Mouse (Mus musculus): Measurements from ENCODE around the gene 0610010F05Rik. TPM values are rescaled to one million over a fixed set of nuclear protein-coding genes. Genes with fewer than 3 reads are reported as not detected.
A peak's percentile ranks its signal among the peaks of the same experiment; 100 is the strongest.

0610010F05Rik gene
- total RNA-seq (2021), result 10 to 100 TPM; 43.5 to 55.9 TPM
- long read RNA-seq, experiment 1, full-length matches to known transcripts, result 52 of 78 reads
- long read RNA-seq, experiment 1, partial matches to known transcripts, result 2 of 78 reads
- long read RNA-seq, experiment 1, other reads (novel, unspliced or antisense), result 24 of 78 reads
- long read RNA-seq, experiment 2, full-length matches to known transcripts, result 54 of 75 reads
- long read RNA-seq, experiment 2, partial matches to known transcripts, result 5 of 75 reads
- long read RNA-seq, experiment 2, other reads (novel, unspliced or antisense), result 16 of 75 reads

GRCm38 (mm10) chr11:23632945-23633878 is at the start of gene 0610010F05Rik:
TSS of gene 0610010F05Rik (minus strand) at chr11:23633639.
- peak; percentile 74 to 80 for DNase-seq (ENCODE audit: low spot score in 2 of 2)

- DNase-seq (ENCODE audit: low spot score in 2 of 2), result no peak
Observed at GRCm38 (mm10) chr11:23682561-23682960, 49.1 kb upstream of the 0610010F05Rik start.

- DNase-seq (ENCODE audit: low spot score in 2 of 2), result no peak
Observed at GRCm38 (mm10) chr11:23680435-23680950, 47.1 kb upstream of the 0610010F05Rik start.

GRCm38 (mm10) chr11:23679044-23679642 is 45.7 kb upstream of the 0610010F05Rik start:
- DNase-seq (ENCODE audit: low spot score in 2 of 2), result peak; percentile 17 to 71

- no peak for DNase-seq (ENCODE audit: low spot score in 2 of 2)
Observed at GRCm38 (mm10) chr11:23676100-23676499, 42.7 kb upstream of the 0610010F05Rik start.

GRCm38 (mm10) chr11:23672256-23672749 is 38.9 kb upstream of the 0610010F05Rik start:
- no peak for DNase-seq (ENCODE audit: low spot score in 2 of 2)

- no peak for DNase-seq (ENCODE audit: low spot score in 2 of 2)
Observed at GRCm38 (mm10) chr11:23667128-23667527, 33.7 kb upstream of the 0610010F05Rik start.

GRCm38 (mm10) chr11:23666526-23666925 is 33.1 kb upstream of the 0610010F05Rik start:
- no peak for DNase-seq (ENCODE audit: low spot score in 2 of 2)

- peak; percentile 92 to 94 for DNase-seq (ENCODE audit: low spot score in 2 of 2)
Observed at GRCm38 (mm10) chr11:23665798-23666501, 32.5 kb upstream of the 0610010F05Rik start, which contains the start of gene Pex13. TSS of gene Pex13 (minus strand) at chr11:23665959.

- no peak for DNase-seq (ENCODE audit: low spot score in 2 of 2)
Observed at GRCm38 (mm10) chr11:23665311-23665786, 31.9 kb upstream of the 0610010F05Rik start, which contains the start of gene Pus10. TSS of gene Pus10 (plus strand) at chr11:23665674.

GRCm38 (mm10) chr11:23664232-23664631 is 30.8 kb upstream of the 0610010F05Rik start:
- DNase-seq (ENCODE audit: low spot score in 2 of 2), result no peak

GRCm38 (mm10) chr11:23657791-23658190 is 24.4 kb upstream of the 0610010F05Rik start:
- no peak for DNase-seq (ENCODE audit: low spot score in 2 of 2)

GRCm38 (mm10) chr11:23653666-23654065 is 20.2 kb upstream of the 0610010F05Rik start:
- no peak for DNase-seq (ENCODE audit: low spot score in 2 of 2)

- no peak for DNase-seq (ENCODE audit: low spot score in 2 of 2)
Observed at GRCm38 (mm10) chr11:23647835-23648234, 14.4 kb upstream of the 0610010F05Rik start.

- no peak for DNase-seq (ENCODE audit: low spot score in 2 of 2)
Observed at GRCm38 (mm10) chr11:23647431-23647830, 14.0 kb upstream of the 0610010F05Rik start.

- DNase-seq (ENCODE audit: low spot score in 2 of 2), result no peak
Observed at GRCm38 (mm10) chr11:23634573-23634972, 1.1 kb upstream of the 0610010F05Rik start.

- DNase-seq (ENCODE audit: low spot score in 2 of 2), result no peak
Observed at GRCm38 (mm10) chr11:23633879-23634215, 408 bp upstream of the 0610010F05Rik start.

GRCm38 (mm10) chr11:23630664-23631063 is 2.8 kb downstream of the 0610010F05Rik start:
- DNase-seq (ENCODE audit: low spot score in 2 of 2), result no peak

- no peak for DNase-seq (ENCODE audit: low spot score in 2 of 2)
Observed at GRCm38 (mm10) chr11:23618995-23619394, 14.4 kb downstream of the 0610010F05Rik start.

GRCm38 (mm10) chr11:23614546-23614945 is 18.9 kb downstream of the 0610010F05Rik start:
- no peak for DNase-seq (ENCODE audit: low spot score in 2 of 2)
